Mouse (Mus musculus): Measurements from ENCODE around the gene Kantr.

- TF ChIP-seq CTCF (IDR thresholded peaks at IDR 0.05; ENCODE audit: extremely low read depth, insufficient read depth, low read length) (peak; percentile 44; the same call in 1 of the 2 replicates), POLR2A (IDR thresholded peaks at IDR 0.05; ENCODE audit: extremely low read depth, insufficient read depth, low read length) (no peak)
These were observed 25.4 kb upstream of the Kantr start for GRCm38 (mm10) chrX:152352553-152353153.

All from cortical plate, adult 2 months (tissue).